Mouse (Mus musculus): Measurements from ENCODE around the gene Fam120b. TPM values are rescaled to one million over a fixed set of nuclear protein-coding genes. Genes with fewer than 3 reads are reported as not detected.

The Fam120b gene
- 44.4 and 47.0 TPM in 2 replicates for polyA plus RNA-seq (2015; fragmentation: Nextera tagmentation; extraction: Ambion mirVana)

GRCm38 (mm10) chr17:15395997-15396675 is at the start of gene Fam120b:
TSS of gene Fam120b (plus strand) at chr17:15396202.
- peak; percentile 98 for ATAC-seq (ENCODE audit: low FRiP score)
- Histone ChIP-seq H3K4me1 (replicated peaks) (peaks cover 33% of the 10 kb centered on the region), H3K9me3 (no peaks in the 10 kb centered on the region), H3K9ac (peak within 1 kb of the TSS; percentile 94), H3K4me3 (peak within 1 kb of the TSS; percentile 86), H3K4me2 (peak within 1 kb of the TSS; percentile 92), H3K36me3 (no peaks in the 10 kb centered on the region), H3K27ac (peak within 1 kb of the TSS; percentile 94), H3K27me3 (peaks cover 14% of the 10 kb centered on the region)
- under 1% methylated on average over 31 of the region's 31 CpGs for WGBS

GRCm38 (mm10) chr17:15350152-15350551 is 45.9 kb upstream of the Fam120b start:
- no peak overlapping the region for H3K9ac ChIP-seq
- H3K27ac ChIP-seq, result no peak overlapping the region
- 0 out of 2 replicates have a peak, but pooled peaks cover 6% of the 10 kb centered on the region for H3K27me3 ChIP-seq
- H3K36me3 ChIP-seq, result no peaks in the 10 kb centered on the region
- WGBS, result 78% methylated on average over 2 of the region's 2 CpGs
- no peak for ATAC-seq (ENCODE audit: low FRiP score)
- H3K9me3 ChIP-seq, result no peaks in the 10 kb centered on the region
- no peak overlapping the region for H3K4me3 ChIP-seq
- no peak overlapping the region for H3K4me2 ChIP-seq
- H3K4me1 ChIP-seq (replicated peaks), result no peaks in the 10 kb centered on the region

- WGBS, result 75% methylated on average over 10 of the region's 10 CpGs
- Histone ChIP-seq H3K27me3 (no peaks in the 10 kb centered on the region; the same call in 1 of the 2 replicates), H3K36me3 (no peaks in the 10 kb centered on the region), H3K4me1 (replicated peaks) (no peaks in the 10 kb centered on the region), H3K4me3 (no peak overlapping the region), H3K9ac (no peak overlapping the region), H3K27ac (no peak overlapping the region), H3K4me2 (no peak overlapping the region), H3K9me3 (no peaks in the 10 kb centered on the region)
- no peak for ATAC-seq (ENCODE audit: low FRiP score)
These were observed 43.0 kb upstream of the Fam120b start for GRCm38 (mm10) chr17:15352869-15353610.

DNA sequence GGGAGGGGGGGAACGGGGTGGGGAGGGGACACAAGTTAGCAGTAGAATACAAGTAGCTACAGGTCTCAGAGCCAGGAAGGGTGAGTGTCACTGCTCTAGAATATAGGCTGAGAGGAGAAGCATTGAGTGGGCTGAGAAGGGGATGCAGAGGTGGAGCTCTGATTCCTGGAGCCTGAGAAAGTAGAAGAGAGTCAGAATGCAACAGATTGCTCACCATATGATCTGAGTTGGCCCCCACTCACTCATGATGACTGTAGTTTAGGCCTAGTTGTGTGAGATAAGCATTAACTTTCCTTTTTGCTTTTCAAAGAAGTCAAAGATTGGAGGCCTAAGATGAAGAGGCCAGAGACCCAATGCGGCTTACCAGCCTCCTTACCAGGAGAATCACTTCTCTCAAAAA is 42.0 kb upstream of the Fam120b start:
- no peak for ATAC-seq (ENCODE audit: low FRiP score)
- 92% methylated on average over 2 of the region's 2 CpGs for WGBS
- no peaks in the 10 kb centered on the region for H3K4me1 ChIP-seq (replicated peaks)

GRCm38 (mm10) chr17:15355072-15355471 is 40.9 kb upstream of the Fam120b start:
- no peak overlapping the region for H3K4me3 ChIP-seq
- ATAC-seq (ENCODE audit: low FRiP score), result no peak
- H3K36me3 ChIP-seq, result no peaks in the 10 kb centered on the region
- H3K4me2 ChIP-seq, result no peak overlapping the region
- H3K27me3 ChIP-seq, result no peaks in the 10 kb centered on the region; the same call in 1 of the 2 replicates
- 89% methylated on average over 3 of the region's 3 CpGs for WGBS
- H3K4me1 ChIP-seq (replicated peaks), result no peaks in the 10 kb centered on the region
- H3K9me3 ChIP-seq, result no peaks in the 10 kb centered on the region
- no peak overlapping the region for H3K9ac ChIP-seq
- H3K27ac ChIP-seq, result no peak overlapping the region

More for the DNA sequence above, 42.0 kb upstream of the Fam120b start:
- no peaks in the 10 kb centered on the region for H3K36me3 ChIP-seq
- H3K9ac ChIP-seq, result no peak overlapping the region
- H3K27ac ChIP-seq, result no peak overlapping the region
- no peak overlapping the region for H3K4me3 ChIP-seq
- H3K9me3 ChIP-seq, result no peaks in the 10 kb centered on the region
- no peak overlapping the region for H3K4me2 ChIP-seq
- H3K27me3 ChIP-seq, result no peaks in the 10 kb centered on the region; the same call in 1 of the 2 replicates

GRCm38 (mm10) chr17:15356526-15356925 is 39.5 kb upstream of the Fam120b start:
- H3K4me3 ChIP-seq, result no peak overlapping the region
- H3K9ac ChIP-seq, result no peak overlapping the region
- no peaks in the 10 kb centered on the region for H3K9me3 ChIP-seq
- H3K4me1 ChIP-seq (replicated peaks), result no peaks in the 10 kb centered on the region
- no peak for ATAC-seq (ENCODE audit: low FRiP score)
- H3K4me2 ChIP-seq, result no peak overlapping the region
- 94% methylated on average over 5 of the region's 5 CpGs for WGBS
- no peaks in the 10 kb centered on the region; the same call in 1 of the 2 replicates for H3K27me3 ChIP-seq
- H3K36me3 ChIP-seq, result no peaks in the 10 kb centered on the region
- no peak overlapping the region for H3K27ac ChIP-seq

DNA sequence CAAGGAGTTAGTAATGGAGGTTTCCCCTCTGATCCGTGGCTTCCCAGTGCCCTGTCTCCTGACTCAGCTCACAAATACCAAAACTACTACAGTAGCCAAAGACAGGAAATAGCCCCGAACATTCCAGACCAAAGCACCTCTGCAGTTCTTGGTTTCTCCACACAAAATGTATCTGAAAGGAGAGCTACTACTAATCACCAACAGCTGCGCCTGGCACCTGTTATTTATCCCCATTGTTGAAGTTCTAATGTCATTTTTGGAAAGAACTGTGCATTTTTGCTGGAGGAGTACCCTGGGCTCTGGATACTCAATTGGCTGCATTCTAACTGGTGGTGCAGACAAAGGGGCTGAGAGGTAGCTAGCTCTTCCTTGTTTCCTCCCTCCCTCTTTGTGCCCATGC is 38.9 kb upstream of the Fam120b start:
- no peak overlapping the region for H3K27ac ChIP-seq
- 82% methylated on average over 3 of the region's 3 CpGs for whole genome bisulfite sequencing
- H3K9ac ChIP-seq, result no peak overlapping the region
- H3K36me3 ChIP-seq, result no peaks in the 10 kb centered on the region
- no peaks in the 10 kb centered on the region; the same call in 1 of the 2 replicates for H3K27me3 ChIP-seq
- ATAC-seq (ENCODE audit: low FRiP score), result no peak
- H3K4me3 ChIP-seq, result no peak overlapping the region
- no peaks in the 10 kb centered on the region for H3K9me3 ChIP-seq
- no peaks in the 10 kb centered on the region for H3K4me1 ChIP-seq (replicated peaks)
- H3K4me2 ChIP-seq, result no peak overlapping the region

DNA sequence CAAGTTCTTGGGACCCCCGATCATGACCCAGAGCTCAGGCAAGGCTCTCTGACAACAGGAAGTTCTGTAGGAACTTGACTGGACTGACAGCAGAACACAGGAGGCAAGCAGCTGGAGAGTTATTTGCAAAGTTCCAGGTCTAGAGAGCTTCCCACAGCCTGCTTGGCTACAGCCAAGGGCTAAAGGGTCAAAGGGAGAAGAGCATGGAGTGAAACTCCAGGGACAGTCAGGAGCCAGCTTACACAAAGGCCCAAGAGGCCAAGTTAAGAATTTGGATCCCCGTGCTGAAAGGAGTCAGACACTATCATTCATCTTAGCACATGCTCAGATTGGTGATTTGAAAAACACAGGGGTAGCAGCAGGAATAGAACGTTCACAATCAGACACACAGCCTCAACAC is 32.3 kb upstream of the Fam120b start:
- Histone ChIP-seq H3K27ac (no peak overlapping the region), H3K4me3 (no peak overlapping the region), H3K4me2 (no peak overlapping the region), H3K4me1 (replicated peaks) (peaks cover 3% of the 10 kb centered on the region; the same call in 1 of the 2 replicates), H3K36me3 (peaks cover 24% of the 10 kb centered on the region), H3K27me3 (no peaks in the 10 kb centered on the region), H3K9ac (no peak overlapping the region), H3K9me3 (no peaks in the 10 kb centered on the region)
- no peak for ATAC-seq (ENCODE audit: low FRiP score)
- 66% methylated on average over 3 of the region's 3 CpGs for WGBS

DNA sequence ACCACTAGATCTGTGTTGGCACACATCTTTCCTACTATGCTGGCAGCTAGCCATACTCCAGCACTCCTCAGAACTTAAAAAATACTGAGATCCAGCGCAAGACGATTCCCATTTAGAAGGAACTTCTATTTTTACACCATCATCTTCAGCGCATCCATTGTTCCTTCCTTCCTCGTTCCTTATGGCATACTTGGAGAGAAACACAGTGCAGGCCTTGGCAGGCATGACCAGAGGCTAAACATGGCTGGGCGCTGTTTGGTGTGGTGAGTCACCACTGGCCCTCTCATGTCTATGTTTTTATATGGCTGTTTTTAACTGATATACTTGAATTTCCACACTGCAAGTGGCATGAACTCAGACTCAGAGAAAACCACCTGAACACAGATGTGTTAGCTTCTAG is 30.4 kb upstream of the Fam120b start:
- no peak overlapping the region for H3K27ac ChIP-seq
- H3K4me1 ChIP-seq (replicated peaks), result peaks cover 14% of the 10 kb centered on the region
- H3K9me3 ChIP-seq, result no peaks in the 10 kb centered on the region
- no peak for ATAC-seq (ENCODE audit: low FRiP score)
- 86% methylated on average over 5 of the region's 5 CpGs for WGBS
- no peak overlapping the region for H3K4me3 ChIP-seq
- H3K27me3 ChIP-seq, result no peaks in the 10 kb centered on the region
- peaks cover 43% of the 10 kb centered on the region for H3K36me3 ChIP-seq
- no peak overlapping the region for H3K9ac ChIP-seq
- H3K4me2 ChIP-seq, result no peak overlapping the region

DNA sequence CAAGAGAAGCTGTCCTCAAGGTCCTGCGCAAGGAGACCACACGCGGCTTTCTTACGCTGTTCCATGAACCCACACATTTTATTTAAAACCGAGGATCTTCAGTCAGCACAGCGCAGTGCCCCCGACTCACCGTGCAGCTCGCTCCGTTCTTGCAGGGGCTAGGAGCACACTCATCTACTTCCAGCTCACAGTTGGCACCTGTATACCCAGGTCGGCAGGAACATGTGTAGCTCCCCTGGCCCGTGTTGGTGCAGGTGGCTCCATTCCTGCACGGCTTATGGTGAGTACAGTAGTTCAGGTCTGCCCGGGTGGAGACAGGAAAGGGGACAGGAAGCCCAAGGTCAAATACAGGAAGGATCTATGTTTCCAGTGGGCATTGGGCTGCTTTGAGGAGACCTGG is 25.6 kb upstream of the Fam120b start:
- Histone ChIP-seq H3K4me1 (replicated peaks) (peaks cover 53% of the 10 kb centered on the region), H3K27ac (no peak overlapping the region), H3K36me3 (peaks cover 51% of the 10 kb centered on the region), H3K9ac (no peak overlapping the region), H3K9me3 (no peaks in the 10 kb centered on the region), H3K27me3 (no peaks in the 10 kb centered on the region), H3K4me3 (no peak overlapping the region; the same call in 1 of the 2 replicates), H3K4me2 (peak overlapping the region; percentile 15)
- ATAC-seq (ENCODE audit: low FRiP score), result no peak
- WGBS, result 93% methylated on average over 14 of the region's 14 CpGs

GRCm38 (mm10) chr17:15371967-15372835 is 23.8 kb upstream of the Fam120b start:
- no peak for ATAC-seq (ENCODE audit: low FRiP score)
- peaks cover 58% of the 10 kb centered on the region for H3K4me1 ChIP-seq (replicated peaks)
- peak overlapping the region; percentile 97 for H3K9ac ChIP-seq
- no peaks in the 10 kb centered on the region for H3K9me3 ChIP-seq
- H3K27me3 ChIP-seq, result no peaks in the 10 kb centered on the region
- peaks cover 39% of the 10 kb centered on the region for H3K36me3 ChIP-seq
- H3K4me2 ChIP-seq, result peak overlapping the region; percentile 88
- H3K4me3 ChIP-seq, result peak overlapping the region; percentile 85
- WGBS, result 16% methylated on average over 17 of the region's 17 CpGs
- H3K27ac ChIP-seq, result 0 out of 2 replicates have a peak overlapping the region, but pooled peaks have one; percentile 18
